Mouse (Mus musculus) erythroblast, embryonic 14.5 days (primary cell): Measurements from ENCODE around the gene Ddx19a.
"Not testable (repeated sequence)": the region's sequence is repeated elsewhere in the genome, so short reads cannot be mapped to it uniquely, and the experiment has no call there.

Experiments used
- GATA1 ChIP-seq: IDR thresholded peaks from 2 replicates; pipeline ENCODE4 v1.6.1; 2012; ENCODE audit warnings: low read length, inconsistent platforms, mixed read lengths
- TAL1 ChIP-seq: IDR thresholded peaks from 3 replicates; pipeline ENCODE4 v1.6.1; 2012; ENCODE audit warnings: low read length, inconsistent platforms, mixed read lengths

- not testable (repeated sequence) for TF ChIP-seq GATA1, TAL1
Observed at GRCm38 (mm10) chr8:111026609-111027008, 29.0 kb upstream of the Ddx19a start.
